Mouse (Mus musculus) hindbrain, embryonic 11.5 days (tissue): ENCODE data around the gene Msl3. TPM values are rescaled to one million over a fixed set of nuclear protein-coding genes. Genes with fewer than 3 reads are reported as not detected.

Experiments
- ATAC-seq: fragments of 200-750 bp; cut with Nextera tagmentation; 2 replicates; pipeline ENCODE4 v1.8.0; 2017; ENCODE audit warnings: mild to moderate bottlenecking, moderate TSS enrichment, moderate library complexity; ENCODE audit not compliant: low FRiP score
- DNase-seq: peaks from one replicate; pipeline ENCODE4 v3.0.0-alpha.2; 2015; ENCODE audit warnings: low spot score
- H3K27ac ChIP-seq: fragments of 300-500 bp; sonication (generic); 2 replicates; pipeline ENCODE4 v1.5.1; 2014; ENCODE audit warnings: mild to moderate bottlenecking, low read depth, low read length
- H3K27me3 ChIP-seq: fragments of 300-500 bp; sonication (generic); 2 replicates; pipeline ENCODE4 v1.6.1; 2014; ENCODE audit warnings: mild to moderate bottlenecking, low read length, moderate library complexity, mixed read lengths; ENCODE audit not compliant: control insufficient read depth, insufficient read depth
- H3K36me3 ChIP-seq: fragments of 300-500 bp; sonication (generic); 2 replicates; pipeline ENCODE4 v1.6.1; 2014; ENCODE audit warnings: mild to moderate bottlenecking, low read length, moderate library complexity, mixed read lengths; ENCODE audit not compliant: control insufficient read depth, insufficient read depth
- H3K4me1 ChIP-seq: fragments of 300-500 bp; sonication (generic); replicated peaks from 2 replicates; pipeline ENCODE4 v1.6.1; 2014; ENCODE audit warnings: low read length, mixed read lengths; ENCODE audit not compliant: control insufficient read depth, insufficient read depth
- H3K4me2 ChIP-seq: fragments of 300-500 bp; sonication (generic); replicated peaks from 2 replicates; pipeline ENCODE4 v1.6.1; 2014; ENCODE audit warnings: mild to moderate bottlenecking, low read depth, low read length
- H3K4me3 ChIP-seq: fragments of 300-500 bp; sonication (generic); 2 replicates; pipeline ENCODE4 v1.5.1; 2014; ENCODE audit warnings: low read depth, low read length
- H3K9ac ChIP-seq: fragments of 300-500 bp; sonication (generic); 2 replicates; pipeline ENCODE4 v1.6.1; 2014; ENCODE audit warnings: low read depth, low read length
- H3K9me3 ChIP-seq: fragments of 300-500 bp; sonication (generic); 2 replicates; pipeline ENCODE4 v1.6.1; 2016; ENCODE audit warnings: low read length; ENCODE audit not compliant: control insufficient read depth
- WGBS: fragments of 180-500 bp; shearing (Covaris S2); extraction: QIAGEN DNeasy Blood & Tissue Kit; methylation state at CpG from one replicate; pipeline ENCODE4 v1.1.7; 2014; 5-methylcytosine and 5-hydroxymethylcytosine counted together
- polyA plus RNA-seq: library from polyadenylated mRNA; unstranded; fragments of >200 nt; fragmentation: Nextera tagmentation; extraction: Ambion mirVana; gene quantifications from 2 replicates; pipeline ENCODE4 v1.2.1, GENCODE M21; 2014

Msl3 gene
- polyA plus RNA-seq, 1 experiment from 2014 or later, result 28.3 TPM

- 91% methylated on average over 3 of the region's 3 CpGs for WGBS
- no peaks in the 10 kb centered on the region for H3K9me3 ChIP-seq
- H3K4me2 ChIP-seq, result no peak overlapping the region
- H3K27ac ChIP-seq, result no peak overlapping the region
- no peaks in the 10 kb centered on the region for H3K27me3 ChIP-seq
- H3K36me3 ChIP-seq, result no peaks in the 10 kb centered on the region
- no peak overlapping the region for H3K9ac ChIP-seq
- ATAC-seq (no peak), DNase-seq (no peak)
- H3K4me3 ChIP-seq, result no peak overlapping the region
- H3K4me1 ChIP-seq, result no peaks in the 10 kb centered on the region
These were observed 14.4 kb downstream of the Msl3 start for GRCm38 (mm10) chrX:168659275-168659674.

- DNase-seq (no peak), ATAC-seq (no peak)
- no peak overlapping the region for H3K27ac ChIP-seq
- no peak overlapping the region for H3K9ac ChIP-seq
- no peak overlapping the region for H3K4me2 ChIP-seq
- no peaks in the 10 kb centered on the region for H3K4me1 ChIP-seq
- no peak overlapping the region for H3K4me3 ChIP-seq
- no peaks in the 10 kb centered on the region for H3K27me3 ChIP-seq
- no peaks in the 10 kb centered on the region for H3K9me3 ChIP-seq
- WGBS, result 94% methylated on average over 1 of the region's 1 CpGs
- H3K36me3 ChIP-seq, result no peaks in the 10 kb centered on the region
These were observed 15.9 kb downstream of the Msl3 start for GRCm38 (mm10) chrX:168657795-168658194.

DNA sequence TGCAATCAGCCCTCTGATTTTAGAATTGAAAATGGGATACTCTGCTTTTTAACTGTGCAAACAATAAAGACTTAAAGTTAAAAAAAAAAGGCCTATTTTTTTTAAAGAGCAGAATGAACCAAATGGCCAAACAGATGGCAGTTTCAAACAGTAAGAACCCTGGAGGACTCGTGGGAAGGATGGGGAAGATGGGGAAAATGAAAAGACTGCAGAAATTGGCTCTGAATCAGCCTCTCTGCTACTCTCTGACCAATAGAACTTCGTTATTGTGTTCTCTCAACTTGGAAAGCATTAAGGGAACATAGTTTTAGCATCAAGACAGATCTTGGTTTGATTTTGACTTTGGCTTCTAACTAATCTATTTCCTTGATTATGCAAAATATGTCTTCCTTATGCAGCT, 24.4 kb downstream of the Msl3 start:
- Histone ChIP-seq H3K27ac (no peak overlapping the region), H3K9me3 (no peaks in the 10 kb centered on the region), H3K4me2 (no peak overlapping the region), H3K36me3 (no peaks in the 10 kb centered on the region), H3K9ac (no peak overlapping the region), H3K4me3 (no peak overlapping the region), H3K4me1 (no peaks in the 10 kb centered on the region), H3K27me3 (0 out of 2 replicates have a peak, but pooled peaks cover 2% of the 10 kb centered on the region)
- WGBS, result 70% methylated on average over 2 of the region's 2 CpGs
- ATAC-seq (no peak), DNase-seq (no peak)

GRCm38 (mm10) chrX:168647746-168648145, 26.0 kb downstream of the Msl3 start:
- DNase-seq, result no peak
- Histone ChIP-seq H3K4me1 (no peaks in the 10 kb centered on the region), H3K27ac (no peak overlapping the region), H3K27me3 (peaks cover 2% of the 10 kb centered on the region; the same call in 1 of the 2 replicates), H3K9ac (no peak overlapping the region), H3K4me2 (no peak overlapping the region), H3K4me3 (no peak overlapping the region), H3K9me3 (no peaks in the 10 kb centered on the region), H3K36me3 (no peaks in the 10 kb centered on the region)
- no peak for ATAC-seq
- WGBS, result 90% methylated on average over 3 of the region's 3 CpGs

GRCm38 (mm10) chrX:168643451-168643850, 30.2 kb downstream of the Msl3 start:
- Histone ChIP-seq H3K27me3 (no peaks in the 10 kb centered on the region; the same call in 1 of the 2 replicates), H3K4me1 (no peaks in the 10 kb centered on the region)
- 88% methylated on average over 1 of the region's 1 CpGs for WGBS

DNA sequence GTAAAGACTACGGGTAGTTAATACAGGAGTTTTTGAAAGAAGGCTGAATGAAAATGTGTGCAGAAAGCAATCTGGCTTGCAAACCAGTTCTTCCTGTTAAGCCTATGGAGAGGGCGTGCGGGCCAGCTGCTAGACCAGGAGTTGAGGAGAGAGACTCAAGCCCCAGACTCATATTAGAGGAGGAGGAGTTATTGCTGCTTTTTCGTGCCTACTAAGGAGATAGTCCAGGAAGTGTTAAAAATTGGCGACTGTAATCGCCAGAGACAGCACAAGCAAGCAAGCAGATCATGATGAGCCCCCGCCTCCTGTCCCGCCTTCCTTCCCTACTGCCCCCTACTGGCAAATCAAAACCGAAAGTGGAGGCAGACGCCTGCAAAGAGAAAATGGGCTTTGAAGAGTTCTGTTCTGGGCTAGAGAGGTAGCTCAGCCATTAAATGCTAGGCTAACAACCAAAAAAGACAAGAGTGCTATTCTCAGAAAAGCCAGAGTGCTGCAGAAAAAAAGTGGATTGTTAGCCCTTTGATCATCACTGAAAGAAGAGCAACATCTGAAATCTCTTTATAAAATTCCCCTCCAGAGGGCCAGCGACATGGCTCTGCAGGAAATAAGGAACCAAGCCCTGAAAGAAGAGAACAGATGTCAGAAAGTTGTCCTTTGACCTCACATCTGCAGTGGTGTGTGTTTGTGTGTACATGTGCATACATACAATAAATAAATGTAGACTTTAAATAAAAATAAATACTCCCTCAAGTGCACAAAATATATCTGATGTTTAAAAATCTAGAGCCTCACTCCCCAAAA, 33.9 kb downstream of the Msl3 start:
- ATAC-seq, result peak; percentile 56

More at GRCm38 (mm10) chrX:168643451-168643850, 30.2 kb downstream of the Msl3 start:
- Histone ChIP-seq H3K9me3 (no peaks in the 10 kb centered on the region), H3K27ac (no peak overlapping the region), H3K36me3 (no peaks in the 10 kb centered on the region), H3K4me3 (no peak overlapping the region), H3K4me2 (no peak overlapping the region), H3K9ac (no peak overlapping the region)
- no peak for DNase-seq
- ATAC-seq, result no peak

More for the DNA sequence above, 33.9 kb downstream of the Msl3 start:
- no peaks in the 10 kb centered on the region for H3K4me1 ChIP-seq
- no peaks in the 10 kb centered on the region for H3K36me3 ChIP-seq
- DNase-seq, result peak; percentile 70
- H3K9ac ChIP-seq, result 0 out of 2 replicates have a peak overlapping the region, but pooled peaks have one; percentile 23
- H3K27ac ChIP-seq, result no peak overlapping the region
- H3K4me3 ChIP-seq, result peak overlapping the region; percentile 24
- peak overlapping the region; percentile 25 for H3K4me2 ChIP-seq
- 22% methylated on average over 11 of the region's 11 CpGs for WGBS
- no peaks in the 10 kb centered on the region for H3K9me3 ChIP-seq
- peaks cover 1% of the 10 kb centered on the region; the same call in 1 of the 2 replicates for H3K27me3 ChIP-seq

Other genes with a start within 250 kb of the Msl3 start
- 0.18 and 0.26 TPM in 2 replicates for gene Frmpd4, start 96.7 kb downstream of the Msl3 start, polyA plus RNA-seq
- gene Arhgap6, start 121.2 kb upstream of the Msl3 start, polyA plus RNA-seq, result 0.95 and 1.3 TPM in 2 replicates